Mouse (Mus musculus): Measurements from ENCODE around the gene Ndufa3. TPM values are rescaled to one million over a fixed set of nuclear protein-coding genes. Genes with fewer than 3 reads are reported as not detected.

Ndufa3 gene
- polyA plus RNA-seq, 1 experiment from 2014 or later, result 400 TPM

Small RNA genes within 50 kb of the gene (microRNA-seq; reads per million reads assigned to microRNA genes)
- gene Gm25100, result not detected
- gene Mir3572, result 3.3 reads per million, percentile 16 among the genes with 10 or more reads in this experiment

Other genes with a start within 250 kb of the Ndufa3 start
- gene Cacng8, start 226.7 kb upstream of the Ndufa3 start, polyA plus RNA-seq (2015; fragmentation: Nextera tagmentation; extraction: Ambion mirVana), result 13.3 and 17.3 TPM in 2 replicates
- gene Cacng6, start 193.2 kb upstream of the Ndufa3 start, polyA plus RNA-seq (2015; fragmentation: Nextera tagmentation; extraction: Ambion mirVana), result 0.10 TPM in 1 of 2 replicates, not detected in the other
- gene Tarm1, start 114.7 kb upstream of the Ndufa3 start, polyA plus RNA-seq (2015; fragmentation: Nextera tagmentation; extraction: Ambion mirVana), result not detected in 2 replicates
- gene Oscar, start 1.2 kb upstream of the Ndufa3 start, polyA plus RNA-seq (2015; fragmentation: Nextera tagmentation; extraction: Ambion mirVana), result 0.43 and 0.72 TPM in 2 replicates
- gene Tfpt, start 12.6 kb downstream of the Ndufa3 start, polyA plus RNA-seq (2015; fragmentation: Nextera tagmentation; extraction: Ambion mirVana), result 31.8 and 37.2 TPM in 2 replicates
- 86.7 and 89.1 TPM in 2 replicates for gene Prpf31, start 12.6 kb downstream of the Ndufa3 start, polyA plus RNA-seq (2015; fragmentation: Nextera tagmentation; extraction: Ambion mirVana)
- gene Cnot3, start 27.9 kb downstream of the Ndufa3 start, polyA plus RNA-seq (2015; fragmentation: Nextera tagmentation; extraction: Ambion mirVana), result 37.4 and 38.9 TPM in 2 replicates
- gene Leng1, start 48.5 kb downstream of the Ndufa3 start, polyA plus RNA-seq (2015; fragmentation: Nextera tagmentation; extraction: Ambion mirVana), result 12.6 and 13.2 TPM in 2 replicates
- gene Tmc4, start 60.2 kb downstream of the Ndufa3 start, polyA plus RNA-seq (2015; fragmentation: Nextera tagmentation; extraction: Ambion mirVana), result 4.5 and 4.9 TPM in 2 replicates
- 262 and 285 TPM in 2 replicates for gene Tsen34, start 75.5 kb downstream of the Ndufa3 start, polyA plus RNA-seq (2015; fragmentation: Nextera tagmentation; extraction: Ambion mirVana)
- 102 and 118 TPM in 2 replicates for gene Mboat7, start 76.2 kb downstream of the Ndufa3 start, polyA plus RNA-seq (2015; fragmentation: Nextera tagmentation; extraction: Ambion mirVana)
- gene Rps9, start 86.6 kb downstream of the Ndufa3 start, polyA plus RNA-seq (2015; fragmentation: Nextera tagmentation; extraction: Ambion mirVana), result 646 and 689 TPM in 2 replicates
- 0.23 and 0.31 TPM in 2 replicates for gene Pirb, start 103.0 kb downstream of the Ndufa3 start, polyA plus RNA-seq (2015; fragmentation: Nextera tagmentation; extraction: Ambion mirVana)
- not detected in 2 replicates for gene Gm15448, start 208.3 kb downstream of the Ndufa3 start, polyA plus RNA-seq (2015; fragmentation: Nextera tagmentation; extraction: Ambion mirVana)
- gene Pira2, start 227.7 kb downstream of the Ndufa3 start, polyA plus RNA-seq (2015; fragmentation: Nextera tagmentation; extraction: Ambion mirVana), result 0.11 TPM in 1 of 2 replicates, not detected in the other

Data from midbrain, embryonic 16.5 days (tissue).